Comparison of ENCODE assay signal across 25 mouse cellular contexts in genomic region chr1:190751794-190752570, GRCm38 (mm10).
DNase-seq lines count a peak whose midpoint lies in the region; ATAC-seq and TF ChIP-seq lines count a peak whose summit lies in the region.
"Had no signal": no experiment of that assay in that cellular context is flagged by ENCODE, and none has a peak within 500 bp of the region (broad histone marks: within the 10 kb centered on the region; RNA-seq: fewer than 3 reads in every experiment).

No protein-coding gene starts in this region.

- H3K9me3 ChIP-seq in hindbrain, embryonic 12.5 days (replicated peaks) = peaks cover 3% of the 10 kb centered on the region; the same call in 1 of the 2 replicates
- 0 out of 2 replicates have a peak, but pooled peaks cover 3% of the 10 kb centered on the region for H3K9me3 ChIP-seq in hindbrain, embryonic 13.5 days
- H3K9me3 ChIP-seq in embryonic facial prominence, embryonic 10.5 days = no peaks in the 10 kb centered on the region
- H3K9me3 ChIP-seq in forebrain, embryonic 13.5 days (replicated peaks) = peaks cover 13% of the 10 kb centered on the region
- H3K9me3 ChIP-seq in midbrain, embryonic 14.5 days (ENCODE audit: control insufficient read depth, low read length) = no peaks in the 10 kb centered on the region
- H3K9me3 ChIP-seq: embryonic facial prominence, embryonic 15.5 days; heart, embryonic 15.5 days; liver, embryonic 12.5 days; neural tube, embryonic 15.5 days had no signal

- H3K36me3 ChIP-seq in hindbrain, embryonic 12.5 days = no peaks in the 10 kb centered on the region
- H3K36me3 ChIP-seq in hindbrain, embryonic 13.5 days = no peaks in the 10 kb centered on the region
- H3K36me3 ChIP-seq in embryonic facial prominence, embryonic 10.5 days (replicated peaks) = no peaks in the 10 kb centered on the region
- 0 out of 2 replicates have a peak, but pooled peaks cover 4% of the 10 kb centered on the region for H3K36me3 ChIP-seq in forebrain, embryonic 13.5 days (ENCODE audit: poor library complexity, severe bottlenecking)
- no peaks in the 10 kb centered on the region for H3K36me3 ChIP-seq in midbrain, embryonic 14.5 days (ENCODE audit: control insufficient read depth, insufficient read depth, low read length)
- H3K36me3 ChIP-seq in heart, adult 2 months (ENCODE audit: control insufficient read depth, insufficient read depth, low read length) = no peaks in the 10 kb centered on the region
- H3K36me3 ChIP-seq: embryonic facial prominence, embryonic 15.5 days; heart, embryonic 15.5 days; limb, embryonic 13.5 days; liver, embryonic 12.5 days; neural tube, embryonic 15.5 days had no signal

- TF ChIP-seq CTCF in heart, adult 2 months (IDR thresholded peaks at IDR 0.05) = no peak

- no peak for TF ChIP-seq EP300 in heart, adult 2 months (IDR thresholded peaks at IDR 0.05; ENCODE audit: insufficient read depth, low read depth, low read length)

- no peak overlapping the region for H3K4me2 ChIP-seq in hindbrain, embryonic 12.5 days (replicated peaks)
- no peak overlapping the region for H3K4me2 ChIP-seq in hindbrain, embryonic 13.5 days
- H3K4me2 ChIP-seq in forebrain, embryonic 13.5 days = peak overlapping the region; percentile 4; the same call in 1 of the 2 replicates
- no peak overlapping the region for H3K4me2 ChIP-seq in midbrain, embryonic 14.5 days (ENCODE audit: low read length)
- H3K4me2 ChIP-seq: embryonic facial prominence, embryonic 15.5 days; heart, embryonic 15.5 days; limb, embryonic 13.5 days; liver, embryonic 12.5 days; neural tube, embryonic 15.5 days had no signal

- 0 out of 2 replicates have a peak, but pooled peaks cover 2% of the 10 kb centered on the region for H3K4me1 ChIP-seq in hindbrain, embryonic 12.5 days
- H3K4me1 ChIP-seq in hindbrain, embryonic 13.5 days (replicated peaks) = no peaks in the 10 kb centered on the region
- no peaks in the 10 kb centered on the region for H3K4me1 ChIP-seq in embryonic facial prominence, embryonic 10.5 days
- H3K4me1 ChIP-seq in forebrain, embryonic 13.5 days = peaks cover 16% of the 10 kb centered on the region
- no peaks in the 10 kb centered on the region for H3K4me1 ChIP-seq in midbrain, embryonic 14.5 days (ENCODE audit: control insufficient read depth, insufficient read depth, low read length)
- no peaks in the 10 kb centered on the region for H3K4me1 ChIP-seq in heart, adult 2 months (ENCODE audit: control insufficient read depth, insufficient read depth, low read length)
- H3K4me1 ChIP-seq: embryonic facial prominence, embryonic 15.5 days; heart, embryonic 15.5 days; limb, embryonic 13.5 days; liver, embryonic 12.5 days; neural tube, embryonic 15.5 days had no signal

- 40% methylated on average over 8 of the region's 8 CpGs for WGBS in hindbrain, embryonic 12.5 days
- 31% methylated on average over 8 of the region's 8 CpGs for WGBS in hindbrain, embryonic 13.5 days
- 52% methylated on average over 8 of the region's 8 CpGs for WGBS in embryonic facial prominence, embryonic 10.5 days
- 13% methylated on average over 8 of the region's 8 CpGs for WGBS in forebrain, embryonic 13.5 days
- 16% methylated on average over 8 of the region's 8 CpGs for WGBS in midbrain, embryonic 14.5 days
- WGBS in heart, adult 2 months = 81% methylated on average over 8 of the region's 8 CpGs

- intact Hi-C loops in heart, adult 2 months (cut with DNase I) = no loop called here

- ATAC-seq in hindbrain, embryonic 12.5 days (ENCODE audit: low FRiP score) = peak; percentile 85
- no peak for ATAC-seq in hindbrain, embryonic 13.5 days (ENCODE audit: low FRiP score)
- peak; percentile 93 for ATAC-seq in forebrain, embryonic 13.5 days
- peak; percentile 66; the same call in 1 of the 2 replicates for ATAC-seq in midbrain, embryonic 14.5 days (ENCODE audit: low FRiP score, low TSS enrichment)
- ATAC-seq: liver, embryonic 12.5 days had no signal

- TF ChIP-seq POLR2A in heart, adult 2 months (IDR thresholded peaks at IDR 0.05; ENCODE audit: insufficient read depth, low read depth, low read length) = no peak

- H3K4me3 ChIP-seq in hindbrain, embryonic 12.5 days = no peak overlapping the region
- no peak overlapping the region for H3K4me3 ChIP-seq in hindbrain, embryonic 13.5 days
- no peak overlapping the region for H3K4me3 ChIP-seq in embryonic facial prominence, embryonic 10.5 days
- no peak overlapping the region for H3K4me3 ChIP-seq in forebrain, embryonic 13.5 days
- H3K4me3 ChIP-seq in midbrain, embryonic 14.5 days (replicated peaks; ENCODE audit: low read depth, low read length) = no peak overlapping the region
- no peak overlapping the region for H3K4me3 ChIP-seq in heart, adult 2 months
- H3K4me3 ChIP-seq: embryonic facial prominence, embryonic 15.5 days; heart, embryonic 15.5 days; limb, embryonic 13.5 days; liver, embryonic 12.5 days; neural tube, embryonic 15.5 days had no signal

- no peak for DNase-seq in embryonic facial prominence, embryonic 10.5 days (ENCODE audit: low spot score)
- peak; percentile 56 for DNase-seq in midbrain, embryonic 14.5 days
- no peak for DNase-seq in thymus, postnatal 25 days
- DNase-seq in heart, adult 2 months = no peak
- DNase-seq: adrenal gland, postnatal 36 days; cerebellum, adult 11 months; cerebellum, adult 9-11 months; gastrocnemius, postnatal 36 days; heart, postnatal 36 days; kidney, adult 18-20 months; layer of hippocampus, adult 9-11 months; lung, adult 18-20 months; lung, postnatal 10 days; right cerebral cortex, adult 18-20 months; thymus, adult 18-20 months; thymus, postnatal 4 days had no signal

- no peaks in the 10 kb centered on the region for H3K27me3 ChIP-seq in hindbrain, embryonic 12.5 days
- H3K27me3 ChIP-seq in hindbrain, embryonic 13.5 days = no peaks in the 10 kb centered on the region
- H3K27me3 ChIP-seq in embryonic facial prominence, embryonic 10.5 days (replicated peaks; ENCODE audit: low read depth, poor library complexity, severe bottlenecking) = no peaks in the 10 kb centered on the region
- no peaks in the 10 kb centered on the region for H3K27me3 ChIP-seq in forebrain, embryonic 13.5 days
- no peaks in the 10 kb centered on the region for H3K27me3 ChIP-seq in midbrain, embryonic 14.5 days (ENCODE audit: control insufficient read depth, insufficient read depth, low read length)
- H3K27me3 ChIP-seq in heart, adult 2 months (ENCODE audit: control insufficient read depth, insufficient read depth, low read length) = no peaks in the 10 kb centered on the region
- H3K27me3 ChIP-seq: embryonic facial prominence, embryonic 15.5 days; heart, embryonic 15.5 days; limb, embryonic 13.5 days; liver, embryonic 12.5 days; neural tube, embryonic 15.5 days had no signal

- H3K27ac ChIP-seq in hindbrain, embryonic 12.5 days = peak overlapping the region; percentile 66
- H3K27ac ChIP-seq in hindbrain, embryonic 13.5 days = no peak overlapping the region
- H3K27ac ChIP-seq in embryonic facial prominence, embryonic 10.5 days (replicated peaks) = 0 out of 2 replicates have a peak overlapping the region, but pooled peaks have one; percentile 59
- H3K27ac ChIP-seq in forebrain, embryonic 13.5 days = peak overlapping the region; percentile 77
- 0 out of 2 replicates have a peak overlapping the region, but pooled peaks have one; percentile 1 for H3K27ac ChIP-seq in midbrain, embryonic 14.5 days (replicated peaks; ENCODE audit: low read depth, low read length)
- H3K27ac ChIP-seq in heart, adult 2 months = no peak overlapping the region
- H3K27ac ChIP-seq: embryonic facial prominence, embryonic 15.5 days; heart, embryonic 15.5 days; kidney, postnatal 0 days; limb, embryonic 13.5 days; liver, embryonic 12.5 days; neural tube, embryonic 15.5 days had no signal

- no peaks in the 10 kb centered on the region for H3K79me2 ChIP-seq in heart, adult 2 months (replicated peaks; ENCODE audit: control insufficient read depth, insufficient read depth, low read length)

- H3K9ac ChIP-seq in hindbrain, embryonic 12.5 days = no peak overlapping the region
- no peak overlapping the region for H3K9ac ChIP-seq in hindbrain, embryonic 13.5 days
- no peak overlapping the region for H3K9ac ChIP-seq in forebrain, embryonic 13.5 days
- no peak overlapping the region for H3K9ac ChIP-seq in midbrain, embryonic 14.5 days (replicated peaks; ENCODE audit: low read length)
- no peak overlapping the region for H3K9ac ChIP-seq in heart, adult 2 months (ENCODE audit: low read depth, low read length)
- H3K9ac ChIP-seq: embryonic facial prominence, embryonic 15.5 days; heart, embryonic 15.5 days; limb, embryonic 13.5 days; liver, embryonic 12.5 days; neural tube, embryonic 15.5 days had no signal

Comparison
In these comparisons a context has a peak if more than half of its experiments do, and no peak if none do; other contexts are left out.
1. H3K27ac ChIP-seq: peak in hindbrain, embryonic 12.5 days (single experiment), embryonic facial prominence, embryonic 10.5 days (single experiment), forebrain, embryonic 13.5 days (single experiment) and midbrain, embryonic 14.5 days (single experiment); none in hindbrain, embryonic 13.5 days (single experiment) and heart, adult 2 months (single experiment).